Mouse (Mus musculus): Measurements from ENCODE around the gene Rb1. TPM values are rescaled to one million over a fixed set of nuclear protein-coding genes. Genes with fewer than 3 reads are reported as not detected.

Gene Rb1
- polyA plus RNA-seq, 1 experiment, result 7.8 TPM

DNA sequence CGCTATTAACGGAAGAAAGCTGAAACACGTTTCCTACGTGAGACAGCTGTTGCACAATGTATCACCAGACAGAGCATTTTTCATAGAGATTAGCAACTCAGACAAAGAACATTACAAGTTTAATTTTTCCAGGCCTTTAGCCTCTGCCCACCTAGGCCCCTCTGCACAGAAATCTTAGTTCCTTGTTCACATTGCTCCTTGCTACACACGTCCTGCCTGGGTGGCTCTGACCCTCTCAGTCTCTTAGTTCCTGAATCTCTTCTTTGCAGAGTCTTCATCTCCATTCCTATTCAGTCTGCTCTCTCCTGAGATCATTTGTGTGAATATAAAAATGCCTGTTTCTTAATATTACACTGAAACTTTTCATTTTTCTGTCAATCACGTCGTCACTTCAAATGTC, 68.3 kb downstream of the Rb1 start:
- Histone ChIP-seq H3K4me3 (replicated peaks; ENCODE audit: extremely low read depth, low read depth, low read length) (no peak overlapping the region), H3K4me1 (ENCODE audit: control insufficient read depth, insufficient read depth, low read length) (peaks cover 17% of the 10 kb centered on the region)
- DNase-seq, result no peak
- 60% methylated on average over 7 of the region's 7 CpGs for WGBS
- TF ChIP-seq CTCF (IDR thresholded peaks at IDR 0.05; ENCODE audit: insufficient read depth, low read length), result no peak
- no peak for TF ChIP-seq POLR2A (IDR thresholded peaks at IDR 0.05; ENCODE audit: borderline replicate concordance, extremely low read depth, low read depth, low read length)

DNA sequence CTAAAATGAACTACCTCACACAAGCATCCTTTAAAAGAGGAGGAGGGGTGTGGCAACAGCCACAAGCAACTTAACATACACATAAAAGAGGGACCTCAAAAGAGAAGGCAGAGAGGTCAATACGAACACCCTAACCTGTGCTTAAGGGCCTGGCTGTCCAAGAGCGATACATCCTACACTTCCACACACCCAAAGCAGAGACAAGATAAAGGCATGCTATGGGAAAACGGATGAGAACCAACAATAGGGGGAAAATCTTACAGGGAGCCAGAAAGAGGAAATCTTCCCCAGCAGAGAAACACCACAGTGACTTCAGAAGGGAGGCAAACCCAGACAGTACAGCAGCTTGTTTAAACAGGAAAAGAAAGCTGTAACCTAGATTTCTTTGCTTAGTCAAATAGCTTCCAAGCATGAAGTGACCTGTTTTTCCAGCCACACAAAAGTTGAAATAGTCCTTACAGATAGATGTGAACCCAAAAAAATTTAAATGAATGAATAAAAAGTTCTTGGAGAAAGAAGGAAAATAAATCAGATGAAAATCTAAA, 70.1 kb downstream of the Rb1 start:
- no peak for DNase-seq
- 31% methylated on average over 3 of the region's 3 CpGs for WGBS
- Histone ChIP-seq H3K4me3 (replicated peaks; ENCODE audit: extremely low read depth, low read depth, low read length) (no peak overlapping the region), H3K4me1 (ENCODE audit: control insufficient read depth, insufficient read depth, low read length) (peaks cover 17% of the 10 kb centered on the region)
- TF ChIP-seq CTCF (IDR thresholded peaks at IDR 0.05; ENCODE audit: insufficient read depth, low read length) (no peak), POLR2A (IDR thresholded peaks at IDR 0.05; ENCODE audit: borderline replicate concordance, extremely low read depth, low read depth, low read length) (no peak)

- WGBS, result 77% methylated on average over 4 of the region's 4 CpGs
- peaks cover 17% of the 10 kb centered on the region for H3K4me1 ChIP-seq (ENCODE audit: control insufficient read depth, insufficient read depth, low read length)
- TF ChIP-seq POLR2A (IDR thresholded peaks at IDR 0.05; ENCODE audit: borderline replicate concordance, extremely low read depth, low read depth, low read length), result no peak
- no peak for TF ChIP-seq CTCF (IDR thresholded peaks at IDR 0.05; ENCODE audit: insufficient read depth, low read length)
- DNase-seq, result no peak
- no peak overlapping the region for H3K4me3 ChIP-seq (replicated peaks; ENCODE audit: extremely low read depth, low read depth, low read length)
Observed at GRCm38 (mm10) chr14:73254412-73254811, 71.2 kb downstream of the Rb1 start.

GRCm38 (mm10) chr14:73253453-73254251, 72.0 kb downstream of the Rb1 start:
- Histone ChIP-seq H3K4me3 (replicated peaks; ENCODE audit: extremely low read depth, low read depth, low read length) (no peak overlapping the region), H3K4me1 (ENCODE audit: control insufficient read depth, insufficient read depth, low read length) (peaks cover 17% of the 10 kb centered on the region)
- WGBS, result 42% methylated on average over 6 of the region's 6 CpGs
- TF ChIP-seq POLR2A (IDR thresholded peaks at IDR 0.05; ENCODE audit: borderline replicate concordance, extremely low read depth, low read depth, low read length), result no peak
- no peak for TF ChIP-seq CTCF (IDR thresholded peaks at IDR 0.05; ENCODE audit: insufficient read depth, low read length)
- DNase-seq, result no peak

- no peak for DNase-seq
- Histone ChIP-seq H3K4me3 (replicated peaks; ENCODE audit: extremely low read depth, low read depth, low read length) (no peak overlapping the region), H3K4me1 (ENCODE audit: control insufficient read depth, insufficient read depth, low read length) (peaks cover 13% of the 10 kb centered on the region)
- 73% methylated on average over 2 of the region's 2 CpGs for WGBS
- TF ChIP-seq POLR2A (IDR thresholded peaks at IDR 0.05; ENCODE audit: borderline replicate concordance, extremely low read depth, low read depth, low read length), result no peak
- no peak for TF ChIP-seq CTCF (IDR thresholded peaks at IDR 0.05; ENCODE audit: insufficient read depth, low read length)
Observed at GRCm38 (mm10) chr14:73252276-73252675, 73.3 kb downstream of the Rb1 start.

DNA sequence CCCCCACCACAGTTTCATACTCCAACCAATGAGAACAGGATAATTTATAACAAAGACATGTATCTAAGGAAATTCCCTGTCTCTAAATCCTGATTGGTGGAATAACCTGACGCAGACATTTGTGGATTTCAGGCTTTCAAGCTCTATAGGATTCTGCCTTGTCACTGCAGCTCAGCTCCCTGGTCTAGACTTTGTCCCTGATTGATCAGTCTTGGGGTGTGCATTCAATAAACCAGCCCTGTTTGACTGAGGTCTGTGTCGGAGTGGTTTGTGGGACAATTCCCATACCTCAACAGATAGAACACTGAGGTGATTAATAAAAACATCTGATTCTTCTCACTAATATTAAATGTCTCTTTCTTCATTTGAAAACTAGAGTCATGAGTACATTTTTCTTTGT, 75.6 kb downstream of the Rb1 start:
- WGBS, result 100% methylated on average over 2 of the region's 2 CpGs
- no peak for DNase-seq
- TF ChIP-seq POLR2A (IDR thresholded peaks at IDR 0.05; ENCODE audit: borderline replicate concordance, extremely low read depth, low read depth, low read length) (no peak), CTCF (IDR thresholded peaks at IDR 0.05; ENCODE audit: insufficient read depth, low read length) (no peak)
- H3K4me3 ChIP-seq (replicated peaks; ENCODE audit: extremely low read depth, low read depth, low read length), result no peak overlapping the region
- peaks cover 13% of the 10 kb centered on the region for H3K4me1 ChIP-seq (ENCODE audit: control insufficient read depth, insufficient read depth, low read length)

GRCm38 (mm10) chr14:73244061-73244597, 81.5 kb downstream of the Rb1 start:
- TF ChIP-seq POLR2A (IDR thresholded peaks at IDR 0.05; ENCODE audit: borderline replicate concordance, extremely low read depth, low read depth, low read length), result no peak
- TF ChIP-seq CTCF (IDR thresholded peaks at IDR 0.05; ENCODE audit: insufficient read depth, low read length), result no peak
- Histone ChIP-seq H3K4me3 (replicated peaks; ENCODE audit: extremely low read depth, low read depth, low read length) (no peak overlapping the region), H3K4me1 (ENCODE audit: control insufficient read depth, insufficient read depth, low read length) (peaks cover 8% of the 10 kb centered on the region)
- WGBS, result 74% methylated on average over 2 of the region's 2 CpGs
- no peak for DNase-seq

DNA sequence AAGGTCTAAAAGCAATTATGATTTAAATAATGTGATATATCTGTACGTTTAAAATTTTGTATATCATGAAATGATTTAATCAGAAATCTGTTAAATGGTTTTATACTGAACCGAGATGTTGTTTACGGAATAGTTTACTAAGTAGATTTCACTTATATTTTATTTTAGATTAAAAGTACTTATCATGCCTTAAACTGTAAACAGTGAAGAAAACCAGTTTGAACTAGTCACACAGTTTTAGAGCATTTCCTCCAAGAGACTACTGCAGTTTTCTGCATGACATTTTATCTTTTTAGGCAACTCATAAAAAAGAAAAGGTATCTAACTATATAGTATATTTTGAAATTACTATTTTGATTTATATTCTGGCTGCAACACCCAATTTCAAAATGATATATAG, 85.8 kb downstream of the Rb1 start:
- TF ChIP-seq POLR2A (IDR thresholded peaks at IDR 0.05; ENCODE audit: borderline replicate concordance, extremely low read depth, low read depth, low read length), result no peak
- TF ChIP-seq CTCF (IDR thresholded peaks at IDR 0.05; ENCODE audit: insufficient read depth, low read length), result no peak
- peaks cover 6% of the 10 kb centered on the region for H3K4me1 ChIP-seq (ENCODE audit: control insufficient read depth, insufficient read depth, low read length)
- no peak for DNase-seq
- 25% methylated on average over 3 of the region's 3 CpGs for WGBS
- H3K4me3 ChIP-seq (replicated peaks; ENCODE audit: extremely low read depth, low read depth, low read length), result peak overlapping the region; percentile 19

GRCm38 (mm10) chr14:73239291-73239690, 86.3 kb downstream of the Rb1 start:
- 3% methylated on average over 6 of the region's 6 CpGs for WGBS
- DNase-seq, result peak; percentile 27
- TF ChIP-seq POLR2A (IDR thresholded peaks at IDR 0.05; ENCODE audit: borderline replicate concordance, extremely low read depth, low read depth, low read length) (no peak), CTCF (IDR thresholded peaks at IDR 0.05; ENCODE audit: insufficient read depth, low read length) (no peak)
- H3K4me1 ChIP-seq (ENCODE audit: control insufficient read depth, insufficient read depth, low read length), result peaks cover 8% of the 10 kb centered on the region
- H3K4me3 ChIP-seq (replicated peaks; ENCODE audit: extremely low read depth, low read depth, low read length), result peak overlapping the region; percentile 86
